Mouse (Mus musculus) kidney, embryonic 14.5 days (tissue): ENCODE measurements around the gene Ino80e. TPM values are rescaled to one million over a fixed set of nuclear protein-coding genes. Genes with fewer than 3 reads are reported as not detected.

Experiments used
- ATAC-seq: fragments of 200-750 bp; cut with Nextera tagmentation; 2 replicates; pipeline ENCODE4 v1.8.0; 2017; ENCODE audit warnings: moderate number of reproducible peaks, mild to moderate bottlenecking, moderate TSS enrichment, moderate library complexity; ENCODE audit not compliant: low FRiP score, low TSS enrichment
- H3K27ac ChIP-seq: fragments of 300-500 bp; sonication (generic); 2 replicates; pipeline ENCODE4 v1.5.1; 2014; ENCODE audit warnings: low read depth, mild to moderate bottlenecking, low read length, moderate library complexity, mixed read lengths
- H3K27me3 ChIP-seq: fragments of 300-500 bp; sonication (generic); 2 replicates; pipeline ENCODE4 v1.6.1; 2014; ENCODE audit warnings: mild to moderate bottlenecking, low read length; ENCODE audit not compliant: control insufficient read depth, insufficient read depth
- H3K36me3 ChIP-seq: fragments of 300-500 bp; sonication (generic); 2 replicates; pipeline ENCODE4 v1.6.1; 2014; ENCODE audit warnings: low read length, mixed read lengths; ENCODE audit not compliant: control insufficient read depth, insufficient read depth
- H3K4me1 ChIP-seq: fragments of 300-500 bp; sonication (generic); 2 replicates; pipeline ENCODE4 v1.6.1; 2014; ENCODE audit warnings: low read length, mixed read lengths; ENCODE audit not compliant: control insufficient read depth, insufficient read depth
- H3K4me2 ChIP-seq: fragments of 300-500 bp; sonication (generic); replicated peaks from 2 replicates; pipeline ENCODE4 v1.6.1; 2014; ENCODE audit warnings: low read depth, mild to moderate bottlenecking, low read length
- H3K4me3 ChIP-seq: fragments of 300-500 bp; sonication (generic); 2 replicates; pipeline ENCODE4 v1.5.1; 2014; ENCODE audit warnings: mild to moderate bottlenecking, low read length
- H3K9ac ChIP-seq: fragments of 300-500 bp; sonication (generic); 2 replicates; pipeline ENCODE4 v1.6.1; 2014; ENCODE audit warnings: low read depth, mild to moderate bottlenecking, low read length, moderate library complexity
- H3K9me3 ChIP-seq: fragments of 300-500 bp; sonication (generic); 2 replicates; pipeline ENCODE4 v1.6.1; 2016; ENCODE audit warnings: low read length; ENCODE audit not compliant: control insufficient read depth
- WGBS: fragments of 180-500 bp; shearing (Covaris S2); extraction: QIAGEN DNeasy Blood & Tissue Kit; methylation state at CpG from one replicate; pipeline ENCODE4 v1.1.7; 2014; 5-methylcytosine and 5-hydroxymethylcytosine counted together
- polyA plus RNA-seq: library from polyadenylated mRNA; unstranded; fragments of >200 nt; fragmentation: Nextera tagmentation; extraction: Ambion mirVana; gene quantifications from 2 replicates; pipeline ENCODE4 v1.2.1, GENCODE M21; 2014

Gene Ino80e
- polyA plus RNA-seq, 1 experiment from 2014 or later: 94.0 TPM

- peak; percentile 15; the same call in 1 of the 2 replicates for ATAC-seq
- 57% methylated on average over 6 of the region's 6 CpGs for WGBS
- Histone ChIP-seq H3K27ac (peak overlapping the region; percentile 60), H3K9me3 (no peaks in the 10 kb centered on the region), H3K4me2 (peak overlapping the region; percentile 92), H3K4me1 (peaks cover 25% of the 10 kb centered on the region), H3K4me3 (peak overlapping the region; percentile 61), H3K36me3 (peaks cover 61% of the 10 kb centered on the region), H3K27me3 (no peaks in the 10 kb centered on the region), H3K9ac (peak overlapping the region; percentile 76)
These were observed 1.6 kb upstream of the Ino80e start for GRCm38 (mm10) chr7:126863791-126864190.

GRCm38 (mm10) chr7:126861429-126862130, 597 bp downstream of the Ino80e start, which contains the start of gene Hirip3:
Gene Hirip3 (plus strand): TSS chr7:126861972.
- 2% methylated on average over 42 of the region's 42 CpGs for WGBS
- H3K27me3 ChIP-seq: no peaks in the 10 kb centered on the region
- H3K36me3 ChIP-seq: peaks cover 60% of the 10 kb centered on the region
- peak; percentile 86 for ATAC-seq
- peak within 1 kb of the TSS; percentile 76 for H3K27ac ChIP-seq
- peak within 1 kb of the TSS; percentile 61 for H3K4me3 ChIP-seq
- H3K9ac ChIP-seq: peak within 1 kb of the TSS; percentile 76
- peak within 1 kb of the TSS; percentile 92 for H3K4me2 ChIP-seq
- no peaks in the 10 kb centered on the region for H3K9me3 ChIP-seq
- H3K4me1 ChIP-seq: peaks cover 25% of the 10 kb centered on the region

GRCm38 (mm10) chr7:126860987-126861386, 1.2 kb downstream of the Ino80e start:
- H3K27ac ChIP-seq: no peak overlapping the region
- H3K27me3 ChIP-seq: no peaks in the 10 kb centered on the region
- H3K4me3 ChIP-seq: peak overlapping the region; percentile 61
- peak overlapping the region; percentile 92 for H3K4me2 ChIP-seq
- H3K9me3 ChIP-seq: no peaks in the 10 kb centered on the region
- WGBS: 64% methylated on average over 5 of the region's 5 CpGs
- peak overlapping the region; percentile 76 for H3K9ac ChIP-seq
- no peak for ATAC-seq
- peaks cover 25% of the 10 kb centered on the region for H3K4me1 ChIP-seq
- peaks cover 59% of the 10 kb centered on the region for H3K36me3 ChIP-seq

GRCm38 (mm10) chr7:126856741-126857420, 5.3 kb downstream of the Ino80e start:
- Histone ChIP-seq H3K4me2 (no peak overlapping the region), H3K27me3 (no peaks in the 10 kb centered on the region), H3K4me1 (peaks cover 6% of the 10 kb centered on the region; the same call in 1 of the 2 replicates), H3K27ac (no peak overlapping the region), H3K4me3 (no peak overlapping the region), H3K36me3 (peaks cover 72% of the 10 kb centered on the region), H3K9ac (no peak overlapping the region), H3K9me3 (no peaks in the 10 kb centered on the region)
- ATAC-seq: no peak
- 59% methylated on average over 9 of the region's 9 CpGs for WGBS

GRCm38 (mm10) chr7:126855641-126856040, 6.5 kb downstream of the Ino80e start:
- peaks cover 4% of the 10 kb centered on the region; the same call in 1 of the 2 replicates for H3K4me1 ChIP-seq
- peaks cover 76% of the 10 kb centered on the region for H3K36me3 ChIP-seq
- no peak for ATAC-seq

GRCm38 (mm10) chr7:126853454-126853853, 8.7 kb downstream of the Ino80e start:
- H3K4me2 ChIP-seq: no peak overlapping the region
- peaks cover 63% of the 10 kb centered on the region for H3K36me3 ChIP-seq
- no peak overlapping the region for H3K4me3 ChIP-seq
- H3K27ac ChIP-seq: no peak overlapping the region
- peaks cover 8% of the 10 kb centered on the region; the same call in 1 of the 2 replicates for H3K4me1 ChIP-seq
- peaks cover 11% of the 10 kb centered on the region; the same call in 1 of the 2 replicates for H3K27me3 ChIP-seq
- ATAC-seq: no peak
- no peak overlapping the region for H3K9ac ChIP-seq
- H3K9me3 ChIP-seq: no peaks in the 10 kb centered on the region
- 74% methylated on average over 5 of the region's 5 CpGs for WGBS

More at GRCm38 (mm10) chr7:126855641-126856040, 6.5 kb downstream of the Ino80e start:
- no peak overlapping the region for H3K4me3 ChIP-seq
- H3K27ac ChIP-seq: no peak overlapping the region
- WGBS: 81% methylated on average over 3 of the region's 3 CpGs
- no peak overlapping the region for H3K4me2 ChIP-seq
- no peak overlapping the region for H3K9ac ChIP-seq
- H3K9me3 ChIP-seq: no peaks in the 10 kb centered on the region
- H3K27me3 ChIP-seq: no peaks in the 10 kb centered on the region

- H3K9ac ChIP-seq: peak overlapping the region; percentile 25; the same call in 1 of the 2 replicates
- ATAC-seq: no peak
- no peaks in the 10 kb centered on the region for H3K9me3 ChIP-seq
- 38% methylated on average over 12 of the region's 12 CpGs for WGBS
- no peak overlapping the region for H3K4me3 ChIP-seq
- peaks cover 19% of the 10 kb centered on the region; the same call in 1 of the 2 replicates for H3K4me1 ChIP-seq
- peaks cover 19% of the 10 kb centered on the region; the same call in 1 of the 2 replicates for H3K27me3 ChIP-seq
- no peak overlapping the region for H3K27ac ChIP-seq
- no peak overlapping the region for H3K4me2 ChIP-seq
- H3K36me3 ChIP-seq: peaks cover 42% of the 10 kb centered on the region
These were observed 11.0 kb downstream of the Ino80e start for GRCm38 (mm10) chr7:126851192-126851591.

GRCm38 (mm10) chr7:126850161-126850560, 12.0 kb downstream of the Ino80e start:
- Histone ChIP-seq H3K9ac (no peak overlapping the region), H3K9me3 (no peaks in the 10 kb centered on the region), H3K4me3 (no peak overlapping the region), H3K4me1 (peaks cover 19% of the 10 kb centered on the region; the same call in 1 of the 2 replicates), H3K27me3 (peaks cover 19% of the 10 kb centered on the region; the same call in 1 of the 2 replicates), H3K27ac (no peak overlapping the region), H3K36me3 (peaks cover 32% of the 10 kb centered on the region), H3K4me2 (no peak overlapping the region)
- no peak for ATAC-seq
- 88% methylated on average over 6 of the region's 6 CpGs for WGBS
